Mouse (Mus musculus) testis, postnatal 10 days (tissue): ENCODE measurements around the gene Nnmt.

Experiments
- DNase-seq: peaks from one replicate; pipeline ENCODE4 v3.0.0; 2021; ENCODE audit warnings: low spot score

Gene Nnmt

GRCm38 (mm10) chr9:48635576-48636350 is 30.8 kb upstream of the Nnmt start:
- peak; percentile 27 for DNase-seq

GRCm38 (mm10) chr9:48633147-48633546 is 28.2 kb upstream of the Nnmt start:
- peak; percentile 7 for DNase-seq

GRCm38 (mm10) chr9:48619268-48619667 is 14.3 kb upstream of the Nnmt start:
- DNase-seq: peak; percentile 15

GRCm38 (mm10) chr9:48618589-48618988 is 13.6 kb upstream of the Nnmt start:
- DNase-seq: peak; percentile 81

GRCm38 (mm10) chr9:48618111-48618510 is 13.2 kb upstream of the Nnmt start:
- peak; percentile 62 for DNase-seq

GRCm38 (mm10) chr9:48617511-48618010 is 12.6 kb upstream of the Nnmt start:
- DNase-seq: peak; percentile 34

GRCm38 (mm10) chr9:48613221-48613620 is 8.3 kb upstream of the Nnmt start:
- DNase-seq: no peak

GRCm38 (mm10) chr9:48612542-48612941 is 7.6 kb upstream of the Nnmt start:
- no peak for DNase-seq

GRCm38 (mm10) chr9:48611032-48611431 is 6.1 kb upstream of the Nnmt start:
- DNase-seq: no peak

GRCm38 (mm10) chr9:48609734-48610133 is 4.8 kb upstream of the Nnmt start:
- no peak for DNase-seq

- no peak for DNase-seq
These were observed 2.5 kb upstream of the Nnmt start for GRCm38 (mm10) chr9:48607417-48607816.

GRCm38 (mm10) chr9:48606171-48606570 is 1.2 kb upstream of the Nnmt start:
- no peak for DNase-seq

GRCm38 (mm10) chr9:48605697-48606096 is 744 bp upstream of the Nnmt start:
- DNase-seq: no peak

- DNase-seq: no peak
These were observed 727 bp downstream of the Nnmt start for GRCm38 (mm10) chr9:48604226-48604625.

GRCm38 (mm10) chr9:48600881-48601280 is 4.1 kb downstream of the Nnmt start:
- DNase-seq: peak; percentile 26

- DNase-seq: no peak
These were observed 4.9 kb downstream of the Nnmt start for GRCm38 (mm10) chr9:48600066-48600465.

- no peak for DNase-seq
These were observed 7.5 kb downstream of the Nnmt start for GRCm38 (mm10) chr9:48597494-48597893.

GRCm38 (mm10) chr9:48596924-48597323 is 8.0 kb downstream of the Nnmt start:
- DNase-seq: no peak

GRCm38 (mm10) chr9:48593915-48594314 is 11.0 kb downstream of the Nnmt start:
- no peak for DNase-seq

- no peak for DNase-seq
These were observed 14.3 kb downstream of the Nnmt start for GRCm38 (mm10) chr9:48590606-48591005.

- peak; percentile 77 for DNase-seq
These were observed 18.6 kb downstream of the Nnmt start for GRCm38 (mm10) chr9:48586332-48586731.

- DNase-seq: no peak
These were observed 24.1 kb downstream of the Nnmt start for GRCm38 (mm10) chr9:48580808-48581207.

GRCm38 (mm10) chr9:48562388-48562787 is 42.6 kb downstream of the Nnmt start:
- no peak for DNase-seq
